Mouse (Mus musculus) kidney, adult 2 months (tissue): ENCODE results near the gene Tspan18. TPM values are rescaled to one million over a fixed set of nuclear protein-coding genes. Genes with fewer than 3 reads are reported as not detected.
A peak's percentile ranks its signal among the peaks of the same experiment; 100 is the strongest.

Experiments
- DNase-seq: peaks from one replicate; pipeline ENCODE4 v3.0.0; 2021
- H3K27ac ChIP-seq: fragments of 200-500 bp; 2 replicates; pipeline ENCODE4 v1.5.1; 2012; ENCODE audit warnings: low read depth, low read length, control low read depth, inconsistent platforms; ENCODE audit not compliant: insufficient read depth
- H3K27me3 ChIP-seq: fragments of 200-500 bp; replicated peaks from 2 replicates; pipeline ENCODE4 v1.6.1; 2012; ENCODE audit warnings: mild to moderate bottlenecking, moderate library complexity, low read length, inconsistent platforms; ENCODE audit not compliant: control insufficient read depth, insufficient read depth
- H3K36me3 ChIP-seq: fragments of 200-500 bp; 2 replicates; pipeline ENCODE4 v1.6.1; 2012; ENCODE audit warnings: mild to moderate bottlenecking, moderate library complexity, low read length, inconsistent platforms; ENCODE audit not compliant: control insufficient read depth, insufficient read depth
- H3K4me1 ChIP-seq: fragments of 200-500 bp; 2 replicates; pipeline ENCODE4 v1.6.1; 2011; ENCODE audit warnings: low read length; ENCODE audit not compliant: control insufficient read depth, insufficient read depth
- H3K4me3 ChIP-seq: fragments of 200-500 bp; 2 replicates; pipeline ENCODE4 v1.5.1; 2011; ENCODE audit warnings: mild to moderate bottlenecking, low read depth, low read length, control low read depth; ENCODE audit not compliant: insufficient read depth
- CTCF ChIP-seq: fragments of 200-500 bp; conservative IDR thresholded peaks from 2 replicates; pipeline ENCODE4 v1.5.1; 2011; ENCODE audit warnings: low read depth, mild to moderate bottlenecking, control low read depth, low read length, moderate library complexity, mixed read lengths; ENCODE audit not compliant: insufficient read depth, insufficient read length
- POLR2A ChIP-seq: fragments of 200-500 bp; IDR thresholded peaks from one replicate; pipeline ENCODE4 v1.6.1; 2011; ENCODE audit warnings: low read depth, low read length, control low read depth
- WGBS: fragments of 180-500 bp; shearing (Covaris S2); methylation state at CpG from one replicate; pipeline ENCODE4 v1.1.7; 2018; 5-methylcytosine and 5-hydroxymethylcytosine counted together
- polyA plus RNA-seq: library from polyadenylated mRNA; depleted of rRNA; stranded (reverse); fragments of >200 nt; gene quantifications from 2 replicates; pipeline ENCODE4 v1.2.3, GENCODE M21; 2012

The Tspan18 gene
- polyA plus RNA-seq, 1 experiment = 20.9 TPM

- H3K4me3 ChIP-seq = no peak overlapping the region
- 82% methylated on average over 3 of the region's 3 CpGs for WGBS
- peaks cover 3% of the 10 kb centered on the region; the same call in 1 of the 2 replicates for H3K4me1 ChIP-seq
- peak; percentile 21 for DNase-seq
- H3K36me3 ChIP-seq = no peaks in the 10 kb centered on the region
- no peaks in the 10 kb centered on the region for H3K27me3 ChIP-seq
- H3K27ac ChIP-seq = no peak overlapping the region
- TF ChIP-seq POLR2A = no peak
- no peak for TF ChIP-seq CTCF
These were observed 65.5 kb downstream of the Tspan18 start for GRCm38 (mm10) chr2:93268711-93269270.

GRCm38 (mm10) chr2:93267791-93268190, 66.5 kb downstream of the Tspan18 start:
- Histone ChIP-seq H3K27me3 (no peaks in the 10 kb centered on the region), H3K4me1 (peaks cover 7% of the 10 kb centered on the region; the same call in 1 of the 2 replicates), H3K36me3 (no peaks in the 10 kb centered on the region), H3K27ac (no peak overlapping the region), H3K4me3 (no peak overlapping the region)
- DNase-seq = peak; percentile 73
- WGBS = 58% methylated on average over 4 of the region's 4 CpGs
- TF ChIP-seq CTCF (no peak), POLR2A (no peak)

GRCm38 (mm10) chr2:93266565-93267169, 67.6 kb downstream of the Tspan18 start:
- H3K4me1 ChIP-seq = peaks cover 16% of the 10 kb centered on the region
- no peak overlapping the region for H3K4me3 ChIP-seq
- no peak for DNase-seq
- TF ChIP-seq POLR2A (no peak), CTCF (no peak)
- no peak overlapping the region for H3K27ac ChIP-seq
- 49% methylated on average over 7 of the region's 7 CpGs for WGBS
- no peaks in the 10 kb centered on the region for H3K36me3 ChIP-seq
- H3K27me3 ChIP-seq = no peaks in the 10 kb centered on the region

GRCm38 (mm10) chr2:93262291-93263285, 71.7 kb downstream of the Tspan18 start:
- no peak for TF ChIP-seq CTCF
- TF ChIP-seq POLR2A = no peak
- no peaks in the 10 kb centered on the region for H3K27me3 ChIP-seq
- peaks cover 22% of the 10 kb centered on the region for H3K4me1 ChIP-seq
- no peak overlapping the region for H3K4me3 ChIP-seq
- no peaks in the 10 kb centered on the region for H3K36me3 ChIP-seq
- 36% methylated on average over 5 of the region's 5 CpGs for WGBS
- H3K27ac ChIP-seq = peak overlapping the region; percentile 89
- peak; percentile 84 for DNase-seq

GRCm38 (mm10) chr2:93261521-93262290, 72.6 kb downstream of the Tspan18 start:
- Histone ChIP-seq H3K27ac (peak overlapping the region; percentile 89), H3K4me1 (peaks cover 24% of the 10 kb centered on the region), H3K27me3 (no peaks in the 10 kb centered on the region), H3K4me3 (no peak overlapping the region), H3K36me3 (no peaks in the 10 kb centered on the region)
- peak; percentile 94 for DNase-seq
- TF ChIP-seq POLR2A (no peak), CTCF (no peak)
- WGBS = 29% methylated on average over 6 of the region's 6 CpGs

GRCm38 (mm10) chr2:93257634-93258033, 76.7 kb downstream of the Tspan18 start:
- 43% methylated on average over 4 of the region's 4 CpGs for WGBS
- Histone ChIP-seq H3K36me3 (no peaks in the 10 kb centered on the region), H3K27ac (no peak overlapping the region), H3K4me3 (no peak overlapping the region), H3K27me3 (no peaks in the 10 kb centered on the region), H3K4me1 (peaks cover 20% of the 10 kb centered on the region)
- TF ChIP-seq CTCF = no peak
- no peak for TF ChIP-seq POLR2A
- no peak for DNase-seq
